8 mouse cellular contexts compared by ENCODE assay signal in genomic region chr15:103069173-103069572, GRCm38 (mm10). TPM values are rescaled to one million over a fixed set of nuclear protein-coding genes. Genes with fewer than 3 reads are reported as not detected.
A peak's percentile ranks its signal among the peaks of the same experiment; 100 is the strongest.
DNase-seq lines count a peak whose midpoint lies in the region; ATAC-seq and TF ChIP-seq lines count a peak whose summit lies in the region.

No protein-coding gene starts in this region.

- no peak for ATAC-seq in limb, embryonic 13.5 days (ENCODE audit: low FRiP score, low read depth)
- no peak for ATAC-seq in erythroid progenitor cell, adult 5-6 weeks (replicated peaks; ENCODE audit: low FRiP score, poor library complexity, severe bottlenecking)

- H3K4me3 ChIP-seq in ES-E14 (ENCODE audit: insufficient read depth in 1 of 2, low read depth in 1 of 2, low read length in 2 of 2, poor library complexity in 1 of 2, severe bottlenecking in 1 of 2): peak overlapping the region; percentile 46 to 55; a peak in 3 of 4 replicates
- H3K4me3 ChIP-seq in limb, embryonic 13.5 days: peak overlapping the region; percentile 29

- peak; percentile 18 to 22 for DNase-seq in heart, adult 18-20 months
- no peak for DNase-seq in heart, postnatal 10 days
- no peak for DNase-seq in ES-E14 (ENCODE audit: low read depth, low spot score)
- DNase-seq in gastrocnemius, postnatal 4 days (ENCODE audit: low spot score in 2 of 2): peak; percentile 40
- no peak for DNase-seq in right cerebral cortex, postnatal 14 days
- no peak for DNase-seq in thymus, adult 18-20 months

- peak overlapping the region; percentile 27; the same call in 1 of the 2 replicates for H3K9ac ChIP-seq in ES-E14 (ENCODE audit: insufficient read depth, low read depth, low read length, poor library complexity, severe bottlenecking)
- H3K9ac ChIP-seq in limb, embryonic 13.5 days: peak overlapping the region; percentile 57

- H3K36me3 ChIP-seq in ES-E14 (ENCODE audit: control insufficient read depth, insufficient read depth, low read length, poor library complexity, severe bottlenecking): no peaks in the 10 kb centered on the region
- H3K36me3 ChIP-seq in limb, embryonic 13.5 days: no peaks in the 10 kb centered on the region

- peaks cover 85% of the 10 kb centered on the region for H3K27me3 ChIP-seq in limb, embryonic 13.5 days

- 1% methylated on average over 18 of the region's 18 CpGs for WGBS in limb, embryonic 13.5 days

- in situ Hi-C loops in ES-E14 (cut with MboI; ENCODE audit: low sequenced_read_pairs in 2 of 2, unreplicated experiment in 2 of 2): no loop called here

- H3K4me2 ChIP-seq in limb, embryonic 13.5 days (replicated peaks): peak overlapping the region; percentile 61

- no peak overlapping the region for H3K27ac ChIP-seq in ES-E14 (ENCODE audit: insufficient read depth, low read depth, low read length, poor library complexity, severe bottlenecking)
- no peak overlapping the region for H3K27ac ChIP-seq in limb, embryonic 13.5 days

- H3K4me1 ChIP-seq in ES-E14 (ENCODE audit: control insufficient read depth in 2 of 2, insufficient read depth in 2 of 2, low read length in 2 of 2, poor library complexity in 1 of 2): no peaks in the 10 kb centered on the region
- peaks cover 5% of the 10 kb centered on the region; the same call in 1 of the 2 replicates for H3K4me1 ChIP-seq in limb, embryonic 13.5 days

- intact Hi-C loops in heart, postnatal 10 days (cut with DNase I): no loop called here

- no peaks in the 10 kb centered on the region for H3K9me3 ChIP-seq in ES-E14 (ENCODE audit: control insufficient read depth, insufficient read depth, low read depth, low read length)
- H3K9me3 ChIP-seq in limb, embryonic 13.5 days: no peaks in the 10 kb centered on the region

TF ChIP-seq in ES-E14, 5 proteins besides CTCF, POLR2A, EP300 and RAD21:
- TF ChIP-seq ZC3H11A (IDR thresholded peaks at IDR 0.05; ENCODE audit: borderline replicate concordance, low read depth, low read length): no peak
- no peak for TF ChIP-seq MAFK (IDR thresholded peaks at IDR 0.05; ENCODE audit: insufficient read depth, low read depth, low read length)
- no peak for TF ChIP-seq CHD2 (IDR thresholded peaks at IDR 0.05; ENCODE audit: low read depth, low read length)
- TF ChIP-seq HCFC1 (IDR thresholded peaks at IDR 0.05; ENCODE audit: borderline replicate concordance, insufficient read depth, low read length): no peak
- no peak for TF ChIP-seq ZNF384 (IDR thresholded peaks at IDR 0.05; ENCODE audit: low read depth, low read length)

RNA-seq across cellular contexts. Expression of gene Hoxc4, which starts 50.4 kb away (rescaled TPM):
- total RNA-seq in heart, adult 18-20 months (2021): under 1 TPM in 1 of 2 experiments, not detected in 1; 0.23 TPM
- under 1 TPM in 1 of 2 experiments, not detected in 1; 0.24 TPM for total RNA-seq in heart, postnatal 10 days (2021)
- total RNA-seq in ES-E14 (2012; rRNA removed): 0.31 TPM in 1 of 2 replicates, not detected in the other
- 1 to 10 TPM; 6.9 to 8.2 TPM for total RNA-seq in gastrocnemius, postnatal 4 days (2021)
- polyA plus RNA-seq in limb, embryonic 13.5 days (2015; fragmentation: Nextera tagmentation; extraction: Ambion mirVana): 4.8 and 4.9 TPM in 2 replicates
- total RNA-seq in erythroid progenitor cell, adult 5-6 weeks (2015; ENCODE audit: low replicate concordance): not detected in 2 replicates
- not detected in 2 replicates for total RNA-seq in erythroid progenitor cell, adult 5-6 weeks (2017; ENCODE audit: low replicate concordance)

Comparison
In these comparisons a context has a peak if more than half of its experiments do, and no peak if none do; other contexts are left out.
1. DNase-seq: peak in heart, adult 18-20 months (2 of 2) and gastrocnemius, postnatal 4 days (2 of 2); none in heart, postnatal 10 days (0 of 2), ES-E14 (single experiment), right cerebral cortex, postnatal 14 days (single experiment) and thymus, adult 18-20 months (0 of 2).